Mouse (Mus musculus): ENCODE results near the gene U2af1l4. TPM values are rescaled to one million over a fixed set of nuclear protein-coding genes. Genes with fewer than 3 reads are reported as not detected.

U2af1l4 gene
- polyA plus RNA-seq, 1 experiment from 2014 or later, result 115 TPM

- ATAC-seq (ENCODE audit: insufficient number of reproducible peaks, insufficient read depth, low FRiP score, low read depth), result peak; percentile 55
- WGBS, result 26% methylated on average over 38 of the region's 40 CpGs
- H3K9ac ChIP-seq (ENCODE audit: low read length), result peak overlapping the region; percentile 96
These were observed 26.6 kb downstream of the U2af1l4 start for GRCm38 (mm10) chr7:30589435-30590301.

GRCm38 (mm10) chr7:30590927-30591604 is 28.0 kb downstream of the U2af1l4 start:
- peaks cover 3 to 15% of the 10 kb centered on the region in 2 experiments; a peak in 3 of 4 replicates for H3K4me1 ChIP-seq (ENCODE audit: control insufficient read depth in 2 of 2, insufficient read depth in 2 of 2, low read length in 2 of 2)
- H3K9me3 ChIP-seq (ENCODE audit: control insufficient read depth, low read length), result no peaks in the 10 kb centered on the region
- H3K9ac ChIP-seq (ENCODE audit: low read length), result no peak overlapping the region
- WGBS, result 68% methylated on average over 9 of the region's 9 CpGs
- H3K4me2 ChIP-seq (ENCODE audit: low read length), result no peak overlapping the region
- no peak overlapping the region for H3K27ac ChIP-seq (replicated peaks in 1 of 2; ENCODE audit: control insufficient read depth in 1 of 2, insufficient read depth in 1 of 2, low read depth in 2 of 2, low read length in 2 of 2)
- peaks cover 7% of the 10 kb centered on the region for H3K36me3 ChIP-seq (ENCODE audit: control insufficient read depth, insufficient read depth, low read length)
- H3K4me3 ChIP-seq (ENCODE audit: control insufficient read depth in 1 of 2, insufficient read depth in 1 of 2, low read depth in 1 of 2, low read length in 2 of 2), result no peak overlapping the region
- ATAC-seq (ENCODE audit: insufficient number of reproducible peaks, insufficient read depth, low FRiP score, low read depth), result no peak
- peaks cover 5% of the 10 kb centered on the region for H3K27me3 ChIP-seq (ENCODE audit: control insufficient read depth, insufficient read depth, low read length)

More at GRCm38 (mm10) chr7:30589435-30590301, 26.6 kb downstream of the U2af1l4 start:
- Histone ChIP-seq H3K9me3 (ENCODE audit: control insufficient read depth, low read length) (no peaks in the 10 kb centered on the region), H3K4me3 (ENCODE audit: control insufficient read depth in 1 of 2, insufficient read depth in 1 of 2, low read depth in 1 of 2, low read length in 2 of 2) (peak overlapping the region; percentile 77 to 94), H3K4me2 (ENCODE audit: low read length) (peak overlapping the region; percentile 82), H3K36me3 (ENCODE audit: control insufficient read depth, insufficient read depth, low read length) (peaks cover 21% of the 10 kb centered on the region), H3K4me1 (ENCODE audit: control insufficient read depth in 2 of 2, insufficient read depth in 2 of 2, low read length in 2 of 2) (peaks cover 3 to 15% of the 10 kb centered on the region in 2 experiments; a peak in 3 of 4 replicates), H3K27me3 (ENCODE audit: control insufficient read depth, insufficient read depth, low read length) (peaks cover 4% of the 10 kb centered on the region), H3K27ac (replicated peaks in 1 of 2; ENCODE audit: control insufficient read depth in 1 of 2, insufficient read depth in 1 of 2, low read depth in 2 of 2, low read length in 2 of 2) (peak overlapping the region; percentile 88 to 90)

GRCm38 (mm10) chr7:30591605-30591951 is 28.5 kb downstream of the U2af1l4 start:
- WGBS, result 52% methylated on average over 4 of the region's 4 CpGs
- no peak overlapping the region for H3K9ac ChIP-seq (ENCODE audit: low read length)
- ATAC-seq (ENCODE audit: insufficient number of reproducible peaks, insufficient read depth, low FRiP score, low read depth), result no peak

GRCm38 (mm10) chr7:30592772-30593423 is 29.8 kb downstream of the U2af1l4 start:
- Histone ChIP-seq H3K9ac (ENCODE audit: low read length) (no peak overlapping the region), H3K4me1 (ENCODE audit: control insufficient read depth in 2 of 2, insufficient read depth in 2 of 2, low read length in 2 of 2) (peaks cover 0 to 6% of the 10 kb centered on the region in 2 experiments; a peak in 1 of 4 replicates), H3K4me3 (ENCODE audit: control insufficient read depth in 1 of 2, insufficient read depth in 1 of 2, low read depth in 1 of 2, low read length in 2 of 2) (no peak overlapping the region), H3K27ac (replicated peaks in 1 of 2; ENCODE audit: control insufficient read depth in 1 of 2, insufficient read depth in 1 of 2, low read depth in 2 of 2, low read length in 2 of 2) (no peak overlapping the region), H3K36me3 (ENCODE audit: control insufficient read depth, insufficient read depth, low read length) (no peaks in the 10 kb centered on the region), H3K4me2 (ENCODE audit: low read length) (no peak overlapping the region), H3K27me3 (ENCODE audit: control insufficient read depth, insufficient read depth, low read length) (peaks cover 5% of the 10 kb centered on the region), H3K9me3 (ENCODE audit: control insufficient read depth, low read length) (no peaks in the 10 kb centered on the region)
- ATAC-seq (ENCODE audit: insufficient number of reproducible peaks, insufficient read depth, low FRiP score, low read depth), result no peak
- WGBS, result 45% methylated on average over 5 of the region's 5 CpGs

More at GRCm38 (mm10) chr7:30591605-30591951, 28.5 kb downstream of the U2af1l4 start:
- Histone ChIP-seq H3K27ac (replicated peaks in 1 of 2; ENCODE audit: control insufficient read depth in 1 of 2, insufficient read depth in 1 of 2, low read depth in 2 of 2, low read length in 2 of 2) (no peak overlapping the region), H3K4me1 (ENCODE audit: control insufficient read depth in 2 of 2, insufficient read depth in 2 of 2, low read length in 2 of 2) (peaks cover 3 to 15% of the 10 kb centered on the region in 2 experiments; a peak in 3 of 4 replicates), H3K4me2 (ENCODE audit: low read length) (no peak overlapping the region), H3K27me3 (ENCODE audit: control insufficient read depth, insufficient read depth, low read length) (peaks cover 5% of the 10 kb centered on the region), H3K36me3 (ENCODE audit: control insufficient read depth, insufficient read depth, low read length) (peaks cover 2% of the 10 kb centered on the region), H3K9me3 (ENCODE audit: control insufficient read depth, low read length) (no peaks in the 10 kb centered on the region), H3K4me3 (ENCODE audit: control insufficient read depth in 1 of 2, insufficient read depth in 1 of 2, low read depth in 1 of 2, low read length in 2 of 2) (no peak overlapping the region)

DNA sequence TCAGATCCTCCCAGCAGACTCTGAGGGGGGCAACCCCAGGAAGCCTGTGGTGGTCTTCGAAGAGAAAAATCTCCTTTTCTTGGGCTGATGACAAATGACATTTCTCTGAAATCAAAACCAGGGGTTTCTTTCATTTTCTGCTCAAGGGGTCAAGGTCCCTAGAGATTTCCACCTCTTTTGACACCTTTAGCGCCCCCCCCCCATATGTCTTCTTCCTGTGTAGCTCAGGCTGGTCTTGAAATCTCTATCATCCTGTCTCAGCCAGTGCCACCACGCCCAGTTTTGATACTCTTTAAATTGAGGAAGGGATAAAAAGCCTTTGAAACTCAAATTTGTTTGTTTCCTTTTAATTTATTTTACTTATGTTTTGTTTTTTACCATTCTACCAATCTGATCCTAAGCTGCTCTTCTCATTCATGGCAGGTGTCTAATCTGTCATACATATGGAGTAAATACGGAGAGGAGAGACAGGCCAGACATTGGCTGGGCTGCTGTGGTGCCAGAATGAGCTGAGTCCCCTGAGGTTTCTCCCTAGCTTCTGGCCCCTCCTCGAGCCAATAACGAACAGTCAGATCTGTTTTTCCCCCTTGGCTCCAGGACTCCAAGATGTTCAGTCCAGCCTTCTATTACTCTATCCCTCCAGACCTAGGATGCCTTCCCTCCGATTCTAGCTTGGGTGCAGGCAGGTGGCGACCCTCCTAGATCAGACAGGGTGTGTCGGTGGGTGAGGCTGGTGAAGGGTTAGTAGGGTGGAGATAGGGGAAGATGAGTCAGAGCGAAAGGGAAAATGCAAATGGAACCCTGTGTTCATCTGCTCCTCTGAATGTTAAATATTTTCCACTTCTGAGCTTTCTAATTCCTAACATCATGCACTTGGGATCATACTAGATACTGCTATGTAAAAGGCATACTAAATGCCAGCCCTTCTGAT is 30.7 kb downstream of the U2af1l4 start:
- H3K4me2 ChIP-seq (ENCODE audit: low read length), result no peak overlapping the region
- H3K36me3 ChIP-seq (ENCODE audit: control insufficient read depth, insufficient read depth, low read length), result no peaks in the 10 kb centered on the region
- H3K9me3 ChIP-seq (ENCODE audit: control insufficient read depth, low read length), result no peaks in the 10 kb centered on the region
- peaks cover 0 to 6% of the 10 kb centered on the region in 2 experiments; a peak in 1 of 4 replicates for H3K4me1 ChIP-seq (ENCODE audit: control insufficient read depth in 2 of 2, insufficient read depth in 2 of 2, low read length in 2 of 2)
- peaks cover 5% of the 10 kb centered on the region for H3K27me3 ChIP-seq (ENCODE audit: control insufficient read depth, insufficient read depth, low read length)
- no peak overlapping the region for H3K4me3 ChIP-seq (ENCODE audit: control insufficient read depth in 1 of 2, insufficient read depth in 1 of 2, low read depth in 1 of 2, low read length in 2 of 2)
- ATAC-seq (ENCODE audit: insufficient number of reproducible peaks, insufficient read depth, low FRiP score, low read depth), result no peak
- no peak overlapping the region for H3K27ac ChIP-seq (replicated peaks in 1 of 2; ENCODE audit: control insufficient read depth in 1 of 2, insufficient read depth in 1 of 2, low read depth in 2 of 2, low read length in 2 of 2)
- 68% methylated on average over 10 of the region's 10 CpGs for WGBS
- no peak overlapping the region for H3K9ac ChIP-seq (ENCODE audit: low read length)

DNA sequence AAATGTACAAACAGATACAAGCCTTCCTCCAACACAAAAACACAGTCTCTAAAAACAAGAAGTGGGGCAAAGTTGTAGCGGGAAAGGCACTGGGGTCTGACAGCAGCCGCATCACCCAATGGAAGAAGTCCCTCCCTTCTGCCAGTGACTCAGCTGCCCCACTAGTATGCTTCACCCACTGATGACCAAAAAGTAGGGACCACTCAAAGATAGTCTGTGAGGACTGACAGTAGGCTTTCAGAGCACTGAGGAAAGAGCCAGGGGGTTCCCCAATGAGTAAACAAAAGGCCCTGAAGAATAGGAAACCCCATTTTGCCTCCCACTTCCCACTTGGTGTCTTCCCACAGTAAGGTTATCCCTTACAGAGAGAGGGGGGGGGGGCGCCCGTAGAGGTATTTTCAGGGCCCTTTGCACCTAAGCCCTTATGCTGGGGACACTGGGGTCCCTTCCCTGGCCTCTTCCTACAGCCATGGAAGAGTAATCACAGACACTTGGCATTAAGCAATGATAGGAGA is 31.5 kb downstream of the U2af1l4 start:
- Histone ChIP-seq H3K27me3 (ENCODE audit: control insufficient read depth, insufficient read depth, low read length) (peaks cover 5% of the 10 kb centered on the region), H3K9me3 (ENCODE audit: control insufficient read depth, low read length) (no peaks in the 10 kb centered on the region), H3K36me3 (ENCODE audit: control insufficient read depth, insufficient read depth, low read length) (no peaks in the 10 kb centered on the region), H3K4me3 (ENCODE audit: control insufficient read depth in 1 of 2, insufficient read depth in 1 of 2, low read depth in 1 of 2, low read length in 2 of 2) (no peak overlapping the region), H3K4me1 (ENCODE audit: control insufficient read depth in 2 of 2, insufficient read depth in 2 of 2, low read length in 2 of 2) (peaks cover 0 to 6% of the 10 kb centered on the region in 2 experiments; a peak in 3 of 4 replicates), H3K27ac (replicated peaks in 1 of 2; ENCODE audit: control insufficient read depth in 1 of 2, insufficient read depth in 1 of 2, low read depth in 2 of 2, low read length in 2 of 2) (no peak overlapping the region), H3K4me2 (ENCODE audit: low read length) (no peak overlapping the region), H3K9ac (ENCODE audit: low read length) (no peak overlapping the region)
- no peak for ATAC-seq (ENCODE audit: insufficient number of reproducible peaks, insufficient read depth, low FRiP score, low read depth)
- WGBS, result 58% methylated on average over 4 of the region's 4 CpGs
